Mouse (Mus musculus) R1 (cell line): Measurements from ENCODE around the gene Tcp10b.
"Not testable (repeated sequence)": the region's sequence is repeated elsewhere in the genome, so short reads cannot be mapped to it uniquely, and the experiment has no call there.

Experiments used
- DNase-seq: peaks from one replicate; pipeline ENCODE4 v3.0.0-alpha.2; 2018; ENCODE audit warnings: low read depth, low spot score

Tcp10b gene

GRCm38 (mm10) chr17:13060804-13061203, at the start of gene Tcp10b:
TSS of gene Tcp10b (plus strand) at chr17:13061104.
- not testable (repeated sequence) for DNase-seq

GRCm38 (mm10) chr17:13013316-13013715, 47.6 kb upstream of the Tcp10b start:
- no peak for DNase-seq

DNA sequence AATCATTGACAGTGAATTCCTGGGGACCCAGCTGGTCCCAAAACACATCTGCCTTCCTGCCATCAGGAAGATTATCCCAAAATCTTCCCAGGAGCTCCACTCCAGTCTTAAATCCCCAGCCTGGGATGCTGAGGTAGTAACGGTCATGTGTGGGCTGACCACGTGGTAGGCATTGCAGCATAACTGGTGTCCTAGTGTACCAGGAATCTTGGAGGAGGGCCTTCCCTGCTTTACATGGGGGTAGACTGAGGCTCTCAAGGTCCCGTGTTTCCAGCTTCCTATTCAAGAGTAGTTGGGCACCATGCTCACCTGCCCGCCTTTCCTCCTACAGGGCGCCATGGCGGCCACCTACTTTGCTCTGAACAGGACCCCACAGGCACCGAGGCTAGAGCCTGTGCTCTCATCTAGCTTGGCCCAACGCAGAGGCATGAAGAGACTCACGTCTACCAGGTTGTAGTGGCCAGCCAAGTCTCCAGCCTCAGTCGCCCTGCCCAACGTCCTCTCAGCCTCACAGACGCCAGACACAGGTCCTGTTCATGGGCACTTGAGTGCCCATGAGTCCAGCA, 24.2 kb upstream of the Tcp10b start:
- DNase-seq, result not testable (repeated sequence)

- peak; percentile 80 for DNase-seq
These were observed 16.8 kb upstream of the Tcp10b start for GRCm38 (mm10) chr17:13043846-13044673.

GRCm38 (mm10) chr17:13052124-13052813, 8.6 kb upstream of the Tcp10b start, which contains the start of gene Gpr31b:
TSS of gene Gpr31b (minus strand) at chr17:13052296.
- DNase-seq, result not testable (repeated sequence)

DNA sequence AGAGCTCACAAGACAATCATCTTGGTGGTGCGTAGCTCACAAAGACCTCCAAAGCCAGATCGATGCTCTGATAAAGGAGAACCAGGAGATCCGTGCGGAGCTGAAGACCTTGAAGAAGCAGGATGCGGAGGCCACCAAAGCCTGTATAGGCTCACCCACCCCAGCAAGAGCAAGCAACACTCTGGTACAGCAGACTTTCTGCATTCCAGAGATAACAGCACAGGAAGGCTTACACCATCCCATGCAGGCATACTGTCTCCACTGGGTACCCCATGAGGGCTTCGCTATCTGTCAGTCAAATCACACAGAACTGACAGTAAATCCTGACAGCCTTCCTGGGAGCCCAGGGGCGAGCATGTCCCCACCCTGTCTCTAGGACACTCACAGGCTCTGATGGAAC, 2.0 kb downstream of the Tcp10b start:
- DNase-seq, result not testable (repeated sequence)

DNA sequence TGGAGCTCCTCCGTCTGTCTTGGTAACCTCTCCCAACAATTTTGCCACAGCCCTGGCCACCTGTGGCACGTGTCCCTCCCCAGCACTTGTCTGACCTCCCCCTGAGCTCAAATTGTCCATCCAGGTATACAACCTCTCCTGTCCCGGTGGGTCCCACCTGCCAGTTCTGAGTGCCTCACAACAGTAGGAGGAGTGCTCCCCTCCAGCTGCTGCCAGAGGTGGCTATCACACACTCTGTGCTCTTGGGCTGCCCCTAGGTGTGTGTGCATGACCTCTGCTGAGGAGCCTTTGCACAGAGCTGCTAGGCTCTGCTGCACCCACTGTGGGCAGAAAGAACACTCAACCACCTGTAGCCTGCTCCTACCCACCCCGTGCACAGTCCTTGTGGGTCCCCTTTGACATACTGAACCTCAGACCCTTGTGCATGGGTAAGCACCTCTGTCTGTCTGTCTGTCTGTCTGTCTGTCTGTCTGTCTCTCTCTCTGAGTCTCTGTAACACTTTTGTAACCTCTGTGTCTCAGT, 7.0 kb downstream of the Tcp10b start:
- not testable (repeated sequence) for DNase-seq

DNA sequence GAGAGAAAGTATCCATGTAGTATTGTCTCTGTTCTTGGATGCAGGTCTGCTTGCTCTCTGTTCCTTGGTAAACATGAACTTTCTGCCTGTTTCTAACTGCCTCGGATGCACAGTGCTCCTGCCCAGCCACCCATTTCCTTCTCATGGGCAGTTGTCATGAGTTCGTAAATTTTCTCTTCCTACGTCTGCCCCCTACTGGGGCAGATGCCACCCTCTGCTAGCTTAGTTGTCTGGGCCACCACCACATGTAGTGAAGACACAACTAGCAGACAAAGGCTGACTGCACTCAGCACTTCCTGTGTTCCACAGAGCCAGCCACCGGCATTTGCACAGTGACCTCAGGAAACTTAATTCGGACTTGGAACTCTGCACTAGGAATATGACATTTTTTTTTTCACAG, 8.3 kb downstream of the Tcp10b start:
- DNase-seq, result not testable (repeated sequence)

GRCm38 (mm10) chr17:13091510-13091909, 30.6 kb downstream of the Tcp10b start:
- not testable (repeated sequence) for DNase-seq

DNA sequence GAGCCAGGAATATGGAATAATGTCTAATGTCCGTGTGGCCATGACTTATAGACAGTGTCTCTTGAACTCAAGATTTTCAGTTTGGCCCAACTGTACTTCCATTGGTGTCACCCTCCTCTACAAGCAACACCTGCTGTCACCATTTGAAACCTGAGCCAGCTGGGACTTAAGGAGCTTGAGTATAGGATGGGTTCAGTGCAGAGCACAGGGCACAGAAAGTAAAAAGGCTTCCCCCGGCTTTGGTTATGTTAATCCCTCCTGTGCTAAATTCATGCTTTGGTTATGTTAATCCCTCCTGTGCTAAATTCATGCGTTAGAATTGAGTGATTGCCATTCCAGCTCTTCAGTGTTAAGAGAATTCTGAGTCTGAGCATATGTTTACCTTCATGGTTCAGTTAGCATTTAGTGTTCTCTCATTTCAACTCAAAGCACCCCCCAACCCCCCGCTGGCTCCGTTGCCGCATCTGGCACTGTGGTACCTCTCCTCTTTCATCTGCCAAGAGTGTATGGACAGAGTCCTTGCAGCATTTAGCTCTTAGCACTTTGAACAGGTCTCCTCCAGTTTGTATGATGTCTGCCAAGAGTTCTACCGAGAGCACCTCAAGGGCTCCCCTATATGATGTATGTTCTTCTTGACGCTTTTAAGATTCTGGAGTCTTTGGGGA, 31.3 kb downstream of the Tcp10b start:
- peak; percentile 85 for DNase-seq

DNA sequence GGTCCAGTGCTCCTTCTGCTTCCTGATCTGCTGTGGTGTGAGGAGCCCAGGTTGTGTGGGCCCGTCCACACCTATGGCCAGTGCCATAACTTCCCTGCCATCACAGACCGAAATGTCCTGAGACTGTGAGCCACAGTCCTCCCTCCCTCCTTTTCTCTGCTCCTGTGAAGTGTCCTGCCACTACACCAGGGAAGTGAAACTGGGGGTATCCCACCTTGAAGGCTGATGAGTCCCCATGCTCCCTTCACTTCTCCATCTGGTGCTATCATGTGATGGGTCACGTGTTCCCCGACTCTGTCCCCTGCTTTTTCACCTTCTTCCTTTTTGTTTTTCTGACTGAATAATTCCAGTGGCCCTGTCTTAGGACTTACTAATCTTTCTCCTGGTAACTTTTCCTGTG, 32.1 kb downstream of the Tcp10b start:
- not testable (repeated sequence) for DNase-seq

- DNase-seq, result not testable (repeated sequence)
These were observed 45.7 kb downstream of the Tcp10b start for GRCm38 (mm10) chr17:13106563-13106962.

DNA sequence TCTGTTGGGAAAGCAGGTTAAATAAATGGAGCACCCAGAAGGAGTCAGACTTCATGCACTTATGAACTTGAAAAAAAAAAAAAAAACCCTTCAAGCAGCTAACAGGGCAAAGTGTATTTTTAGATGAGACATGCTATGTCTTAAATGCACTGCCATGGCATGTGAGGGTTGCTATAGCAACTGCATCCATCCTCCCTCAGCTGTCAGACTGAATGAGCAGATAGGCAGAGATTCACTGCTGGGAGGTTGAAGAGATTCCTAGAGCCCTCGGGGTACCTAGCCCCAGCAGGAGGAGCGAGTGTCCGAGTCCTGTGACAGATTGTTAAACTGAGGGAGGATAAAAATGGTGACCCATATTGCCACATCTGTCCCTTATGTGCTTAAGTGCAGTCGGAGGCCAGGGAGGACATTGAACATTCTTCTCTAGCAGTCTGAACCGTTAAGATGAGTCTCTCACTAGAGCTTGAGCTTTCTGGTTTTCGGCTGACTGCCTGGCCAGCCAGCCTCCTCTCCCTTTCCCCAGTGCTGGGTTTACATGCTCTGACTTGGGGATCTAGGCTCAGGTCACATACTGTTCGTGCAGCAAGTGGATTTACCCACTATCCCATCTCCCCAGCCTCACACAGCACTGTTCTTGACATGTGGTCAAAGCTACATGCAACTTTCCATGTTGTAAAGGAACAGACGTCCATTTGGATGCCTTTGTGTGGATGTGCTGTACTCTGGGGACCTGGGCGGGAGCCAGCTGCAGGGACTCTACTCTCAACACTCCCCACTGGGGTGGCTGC, 51.8 kb downstream of the Tcp10b start:
- DNase-seq, result not testable (repeated sequence)

DNA sequence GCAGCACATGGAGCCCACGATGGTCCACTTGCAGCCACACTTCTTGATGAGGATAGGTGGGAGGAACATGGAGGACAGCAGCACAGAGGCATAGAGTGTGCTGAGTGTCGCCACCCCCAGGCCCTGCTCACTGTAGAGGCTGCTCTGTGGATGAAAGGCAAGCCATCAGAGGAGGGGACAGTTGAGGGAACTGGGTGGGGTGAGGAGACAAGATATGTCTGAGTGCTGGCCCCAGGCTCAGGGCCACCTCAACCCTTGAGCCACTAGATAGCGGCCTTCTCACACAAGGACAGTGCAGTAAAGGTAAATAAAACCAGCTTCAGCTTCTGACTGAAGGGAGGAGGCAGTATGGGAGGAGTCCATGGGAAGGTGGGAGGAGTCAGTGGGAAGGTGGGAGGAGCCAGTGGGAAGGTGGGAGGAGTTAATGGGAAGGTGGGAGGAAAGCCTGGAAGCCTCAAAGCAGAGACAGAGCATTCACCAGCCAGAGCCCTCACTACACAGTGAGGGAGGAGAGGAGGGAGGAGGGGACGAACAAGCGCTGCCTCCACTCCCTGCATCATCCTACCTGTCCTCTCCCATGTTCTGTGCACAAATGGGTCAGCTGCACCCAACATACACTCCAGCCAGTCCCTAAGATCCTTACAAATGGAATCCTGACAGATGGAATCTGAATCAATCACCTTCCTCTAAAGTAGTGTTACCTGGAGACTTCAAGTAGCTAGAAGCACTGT, 62.6 kb downstream of the Tcp10b start:
- DNase-seq, result not testable (repeated sequence)

GRCm38 (mm10) chr17:13124241-13124640, 63.3 kb downstream of the Tcp10b start:
- DNase-seq, result not testable (repeated sequence)

- DNase-seq, result not testable (repeated sequence)
These were observed 68.4 kb downstream of the Tcp10b start for GRCm38 (mm10) chr17:13129324-13129723.

- not testable (repeated sequence) for DNase-seq
These were observed 69.0 kb downstream of the Tcp10b start for GRCm38 (mm10) chr17:13129737-13130465.

GRCm38 (mm10) chr17:13131710-13132109, 70.8 kb downstream of the Tcp10b start, which contains the start of gene Unc93a:
TSS of gene Unc93a (minus strand) at chr17:13131810.
- not testable (repeated sequence) for DNase-seq
